Mouse (Mus musculus): ENCODE data around the gene Lrrc1.

Lrrc1 gene

GRCm38 (mm10) chr9:77428115-77428747 lies 116.4 kb downstream of the Lrrc1 start:
- in situ Hi-C loops (cut with MboI, MseI) = no loop called here

- in situ Hi-C loops (cut with MboI, MseI) = no loop called here
Observed at GRCm38 (mm10) chr9:77427292-77428114, 117.2 kb downstream of the Lrrc1 start.

DNA sequence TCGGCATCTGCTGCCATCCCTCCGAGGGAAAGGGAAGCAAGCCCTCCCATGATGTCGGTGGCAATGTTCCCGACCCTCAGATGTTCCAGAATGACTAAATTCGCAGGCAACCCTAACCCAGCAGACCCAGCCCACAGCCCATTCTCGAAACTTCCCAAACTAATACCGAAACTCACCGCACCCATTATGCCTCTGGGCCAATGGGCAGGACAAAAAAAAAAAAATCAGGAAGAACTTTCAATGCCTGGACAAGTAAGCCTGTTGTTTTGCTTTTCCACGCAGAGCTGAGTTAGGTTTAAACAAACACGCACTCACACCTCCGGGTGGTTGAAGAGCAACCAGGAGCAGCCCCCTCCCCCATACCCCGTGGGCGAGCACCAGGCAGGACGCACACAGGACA lies 118.6 kb downstream of the Lrrc1 start:
- in situ Hi-C loops (cut with MboI, MseI) = no loop called here

- in situ Hi-C loops (cut with MboI, MseI) = no loop called here
Observed at GRCm38 (mm10) chr9:77425553-77425952, 119.1 kb downstream of the Lrrc1 start.

- in situ Hi-C loops (cut with MboI, MseI) = no loop called here
Observed at GRCm38 (mm10) chr9:77420200-77420585, 124.5 kb downstream of the Lrrc1 start.

DNA sequence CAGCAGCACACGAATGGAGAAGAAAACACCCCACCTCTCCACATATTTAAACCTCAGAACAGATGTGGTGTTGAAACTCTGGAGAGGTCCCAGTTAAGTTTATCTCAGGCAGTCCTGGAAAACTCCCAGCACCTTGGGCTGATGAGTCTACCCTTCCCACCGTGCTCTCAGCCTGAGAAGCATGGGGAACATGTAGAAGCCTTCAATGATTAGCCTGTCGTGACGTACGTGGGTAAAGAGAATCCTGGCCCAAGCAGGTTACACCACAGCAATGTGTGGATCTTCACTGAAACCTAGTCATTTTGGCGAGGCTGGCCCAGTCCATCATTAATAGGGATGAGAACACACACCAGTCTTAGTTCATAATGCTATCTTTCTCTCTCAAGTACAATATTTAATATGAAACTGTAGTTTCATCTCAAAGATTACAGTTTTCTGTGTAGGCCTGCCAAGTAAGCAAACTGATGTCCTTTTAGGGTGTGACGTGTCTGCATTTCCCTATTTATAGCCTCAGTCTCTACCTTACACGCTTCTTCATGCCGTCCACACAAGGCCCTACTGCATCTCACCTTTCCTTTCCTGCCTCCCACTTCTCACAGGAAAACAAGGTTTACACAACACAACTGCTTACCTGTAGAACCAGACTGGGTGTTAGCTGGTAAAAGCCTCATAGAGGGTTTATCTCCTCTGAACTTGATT lies 125.0 kb downstream of the Lrrc1 start:
- in situ Hi-C loops (cut with MboI, MseI) = no loop called here

GRCm38 (mm10) chr9:77418800-77419199 lies 125.9 kb downstream of the Lrrc1 start:
- in situ Hi-C loops (cut with MboI, MseI) = no loop called here

DNA sequence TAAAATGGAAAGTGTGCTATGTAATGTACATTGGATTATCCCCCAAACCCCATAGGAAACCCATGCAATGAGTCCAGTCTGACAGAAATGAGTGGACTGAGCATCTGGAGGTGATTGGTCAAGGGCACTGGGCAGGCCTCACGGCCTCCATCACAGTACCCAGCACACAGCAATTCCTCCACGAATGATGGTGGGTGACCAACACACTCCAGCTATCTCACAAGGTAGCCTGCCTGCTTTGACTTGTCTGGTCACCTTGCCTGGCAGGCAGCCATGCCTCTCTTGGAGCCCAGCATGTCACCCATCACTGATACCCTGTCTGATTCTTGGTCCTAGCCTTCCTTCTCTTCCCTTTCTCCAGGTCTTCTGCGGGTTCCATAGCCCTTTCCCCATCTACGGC lies 128.2 kb downstream of the Lrrc1 start:
- in situ Hi-C loops (cut with MboI, MseI) = no loop called here

GRCm38 (mm10) chr9:77416002-77416401 lies 128.7 kb downstream of the Lrrc1 start:
- in situ Hi-C loops (cut with MboI, MseI) = no loop called here

GRCm38 (mm10) chr9:77411830-77412425 lies 132.7 kb downstream of the Lrrc1 start:
- in situ Hi-C loops (cut with MboI, MseI) = no loop called here

GRCm38 (mm10) chr9:77410968-77411367 lies 133.7 kb downstream of the Lrrc1 start:
- in situ Hi-C loops (cut with MboI, MseI) = no loop called here

DNA sequence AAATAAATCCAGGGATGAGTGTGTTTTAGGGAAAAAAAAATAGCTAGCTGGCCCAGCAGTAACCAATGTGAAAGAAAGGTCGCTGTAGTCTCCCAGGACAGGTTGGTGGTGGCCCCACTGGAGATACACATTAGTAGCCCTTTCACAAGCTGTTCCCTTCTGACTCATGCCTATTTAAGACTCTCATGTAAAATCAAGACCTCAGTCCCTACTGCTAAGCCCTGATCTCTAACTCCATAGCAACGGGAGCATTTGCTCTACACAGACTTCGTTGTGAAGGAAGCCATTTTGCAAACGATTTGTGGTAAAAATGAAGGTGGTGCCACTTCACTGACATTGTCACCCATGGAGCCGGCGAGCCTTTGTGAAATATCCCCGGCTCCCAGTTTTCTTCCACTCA lies 134.1 kb downstream of the Lrrc1 start:
- in situ Hi-C loops (cut with MboI, MseI) = no loop called here

GRCm38 (mm10) chr9:77408053-77408603 lies 136.5 kb downstream of the Lrrc1 start:
- in situ Hi-C loops (cut with MboI, MseI) = loop anchor here (5.0 kb wide), 1 partner anchor 199 kb away; no protein-coding TSS in a partner anchor

DNA sequence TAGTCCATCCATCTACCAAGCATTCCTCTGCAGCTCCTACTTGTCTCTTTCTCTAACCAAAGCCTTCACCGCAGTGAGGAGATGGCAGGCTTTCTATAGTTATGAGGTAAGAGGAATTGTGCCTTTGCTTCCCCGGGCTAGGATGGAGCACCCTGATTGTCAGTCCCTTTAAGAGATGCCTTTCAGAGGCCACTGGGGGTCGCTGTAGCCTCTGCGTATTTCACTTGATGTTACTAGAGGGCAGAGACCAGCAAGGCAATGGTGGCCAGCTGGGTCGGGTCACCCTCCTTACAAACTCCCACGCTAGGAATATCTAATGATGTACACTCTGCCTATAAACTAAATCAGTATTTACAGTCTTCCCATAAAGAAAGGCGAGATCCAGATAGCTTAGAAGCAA lies 137.8 kb downstream of the Lrrc1 start:
- in situ Hi-C loops (cut with MboI, MseI) = loop anchor here (5.0 kb wide), 1 partner anchor 200 kb away; no protein-coding TSS in a partner anchor

GRCm38 (mm10) chr9:77404458-77404857 lies 140.2 kb downstream of the Lrrc1 start:
- in situ Hi-C loops (cut with MboI, MseI) = no loop called here

- in situ Hi-C loops (cut with MboI, MseI) = no loop called here
Observed at GRCm38 (mm10) chr9:77403961-77404360, 140.7 kb downstream of the Lrrc1 start.

DNA sequence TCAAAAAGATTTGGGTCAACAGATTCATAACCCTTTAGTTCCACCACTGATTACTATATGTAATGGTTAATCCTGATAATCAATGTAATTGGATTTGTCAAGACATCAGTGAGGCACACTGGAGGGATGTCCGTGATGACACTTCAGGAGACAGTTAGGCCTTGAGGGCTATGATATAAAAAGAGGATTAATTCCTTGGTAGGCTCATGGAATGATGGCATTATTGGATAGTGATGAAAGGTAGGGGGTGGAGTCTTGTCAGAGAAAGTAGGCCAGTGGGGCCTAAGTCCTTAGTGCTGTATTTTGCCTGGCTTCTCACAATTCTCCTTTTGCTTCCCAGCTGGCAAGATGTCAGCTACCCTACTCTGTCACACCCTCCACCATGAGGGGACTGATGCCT lies 141.7 kb downstream of the Lrrc1 start:
- in situ Hi-C loops (cut with MboI, MseI) = no loop called here

DNA sequence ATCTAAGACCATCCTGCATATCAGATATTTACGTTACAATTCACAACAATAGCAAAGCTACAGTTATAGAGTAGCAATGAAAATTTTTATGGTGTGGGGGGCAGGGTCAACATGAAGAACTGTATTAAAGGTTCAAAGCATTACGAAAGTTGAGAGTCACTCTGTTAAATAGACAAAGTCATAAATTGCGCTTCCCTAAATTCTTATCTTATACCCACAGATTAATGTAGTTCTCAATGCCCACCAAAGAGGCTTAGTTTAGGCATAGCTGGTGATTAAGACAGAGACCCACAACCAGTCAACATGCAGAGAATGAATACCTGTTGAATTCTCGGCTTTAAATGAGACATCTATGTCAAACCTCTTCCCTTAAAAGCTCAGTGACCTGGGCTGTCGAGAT lies 144.9 kb downstream of the Lrrc1 start:
- in situ Hi-C loops (cut with MboI, MseI) = no loop called here

DNA sequence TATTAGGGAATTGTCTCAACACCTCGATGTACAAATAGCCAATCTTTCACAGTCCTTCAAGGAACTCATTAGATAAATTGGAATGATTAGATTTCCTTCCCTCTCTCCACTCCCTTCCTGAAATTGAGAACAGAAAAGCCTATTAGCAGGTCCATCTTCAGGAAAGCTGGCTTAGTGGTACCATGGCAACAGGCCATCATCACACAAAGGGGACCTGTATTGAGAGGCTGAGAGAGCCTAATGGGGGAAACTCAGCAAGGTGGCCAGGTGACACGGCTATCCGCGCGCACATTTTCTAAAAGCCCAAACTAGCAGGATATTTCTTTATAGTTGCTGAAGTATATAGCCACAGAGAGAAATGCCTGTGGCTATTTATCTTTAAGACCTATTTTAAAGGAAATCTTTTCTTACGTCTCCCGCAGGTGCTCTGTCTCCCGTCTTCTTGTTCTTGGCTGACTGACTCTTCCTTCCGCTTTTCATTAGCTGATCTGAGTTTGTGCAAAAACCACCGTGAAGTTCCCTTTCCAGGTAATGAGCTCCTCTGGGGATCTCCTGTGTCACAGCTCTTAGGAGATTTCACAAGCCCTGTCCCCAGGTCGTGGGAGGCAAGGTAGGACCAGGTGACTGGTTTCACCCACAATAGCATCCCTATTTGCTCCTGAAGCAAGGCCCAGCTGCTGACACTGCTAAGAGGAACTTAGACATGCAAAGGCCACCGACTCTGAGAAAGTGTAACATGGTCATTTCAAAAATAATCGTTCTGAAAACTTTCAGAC lies 145.6 kb downstream of the Lrrc1 start:
- in situ Hi-C loops (cut with MboI, MseI) = no loop called here

DNA sequence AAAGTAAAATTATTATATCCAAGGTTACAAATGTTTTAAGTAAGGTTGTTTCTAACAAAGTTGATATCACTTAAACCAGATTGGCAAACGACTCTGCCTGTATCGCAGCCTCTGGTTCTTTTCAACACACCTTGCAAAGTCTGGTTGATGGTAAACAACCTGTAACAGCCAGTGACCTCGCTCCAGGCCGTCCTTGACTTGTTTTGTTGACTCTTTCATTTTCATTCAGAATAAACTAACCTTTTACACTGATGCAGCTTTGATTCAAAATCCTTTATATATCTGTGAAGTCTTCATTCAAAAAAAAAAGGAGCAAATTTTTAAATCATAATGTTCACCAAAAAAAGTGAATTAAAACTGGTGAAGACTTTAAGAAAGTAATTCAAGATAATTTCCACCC lies 147.6 kb downstream of the Lrrc1 start:
- in situ Hi-C loops (cut with MboI, MseI) = no loop called here

GRCm38 (mm10) chr9:77391248-77391647 lies 153.4 kb downstream of the Lrrc1 start:
- in situ Hi-C loops (cut with MboI, MseI) = loop anchor here (5.0 kb wide), 1 partner anchor 994 kb away; no protein-coding TSS in a partner anchor

All from T-helper 1 cell (primary cell).